Mouse (Mus musculus) ES-E14 (cell line): ENCODE measurements around the gene Ptprn2. TPM values are rescaled to one million over a fixed set of nuclear protein-coding genes. Genes with fewer than 3 reads are reported as not detected.

Experiments
- DNase-seq: peaks from one replicate; pipeline ENCODE4 v3.0.0-alpha.2; 2013; ENCODE audit warnings: low read depth, low spot score
- H3K27ac ChIP-seq: 2 replicates; pipeline ENCODE4 v1.5.1; 2012; ENCODE audit warnings: low read depth, mild to moderate bottlenecking, low read length, moderate library complexity, mixed read lengths; ENCODE audit not compliant: poor library complexity, insufficient read depth, severe bottlenecking
- H3K36me3 ChIP-seq: 2 replicates; pipeline ENCODE4 v1.6.1; 2012; ENCODE audit warnings: mild to moderate bottlenecking, low read length, moderate library complexity, mixed read lengths; ENCODE audit not compliant: control insufficient read depth, poor library complexity, insufficient read depth, severe bottlenecking
- H3K4me1 ChIP-seq, 2 experiments: fragments of 150-350 bp in 1 of 2; sonication (generic) in 1 of 2; 2 replicates each; pipeline ENCODE4 v1.6.1; 2012; ENCODE audit warnings: low read length in 2 of 2, mild to moderate bottlenecking in 1 of 2, mixed read lengths in 1 of 2; ENCODE audit not compliant: control insufficient read depth in 2 of 2, insufficient read depth in 2 of 2, poor library complexity in 1 of 2
- H3K4me3 ChIP-seq, 2 experiments: fragments of 150-350 bp in 1 of 2; sonication (generic) in 1 of 2; 2 replicates each; pipeline ENCODE4 v1.5.1; 2012; ENCODE audit warnings: low read length in 2 of 2, low read depth in 1 of 2, mild to moderate bottlenecking in 1 of 2, mixed read lengths in 1 of 2; ENCODE audit not compliant: insufficient read depth in 1 of 2, poor library complexity in 1 of 2, severe bottlenecking in 1 of 2
- H3K9ac ChIP-seq: 2 replicates; pipeline ENCODE4 v1.6.1; 2012; ENCODE audit warnings: low read depth, mild to moderate bottlenecking, low read length, mixed read lengths; ENCODE audit not compliant: poor library complexity, insufficient read depth, severe bottlenecking
- H3K9me3 ChIP-seq: fragments of 150-350 bp; sonication (generic); 2 replicates; pipeline ENCODE4 v1.6.1; 2012; ENCODE audit warnings: low read depth, mild to moderate bottlenecking, low read length; ENCODE audit not compliant: control insufficient read depth, insufficient read depth
- CHD2 ChIP-seq: IDR thresholded peaks from 2 replicates; pipeline ENCODE4 v1.6.1; 2014; ENCODE audit warnings: mild to moderate bottlenecking, low read depth, low read length, inconsistent platforms
- HCFC1 ChIP-seq: IDR thresholded peaks from 2 replicates; pipeline ENCODE4 v1.6.1; 2012; ENCODE audit warnings: low read length, inconsistent platforms, borderline replicate concordance; ENCODE audit not compliant: insufficient read depth
- MAFK ChIP-seq: IDR thresholded peaks from 2 replicates; pipeline ENCODE4 v1.6.1; 2014; ENCODE audit warnings: mild to moderate bottlenecking, low read depth, low read length, inconsistent platforms; ENCODE audit not compliant: insufficient read depth
- ZC3H11A ChIP-seq: IDR thresholded peaks from 2 replicates; pipeline ENCODE4 v1.6.1; 2012; ENCODE audit warnings: low read depth, mild to moderate bottlenecking, inconsistent platforms, low read length, borderline replicate concordance
- ZNF384 ChIP-seq: IDR thresholded peaks from 2 replicates; pipeline ENCODE4 v1.6.1; 2012; ENCODE audit warnings: low read depth, low read length, inconsistent platforms
- in situ Hi-C, 2 experiments: fragments of 600-800 bp; cut with MboI; formaldehyde crosslinking; loops; one replicate each; pipeline ENCODE4 v1.15.1; 2025; ENCODE audit warnings: low sequenced_read_pairs in 2 of 2, inconsistent platforms in 1 of 2; ENCODE audit not compliant: unreplicated experiment in 2 of 2
- total RNA-seq: library from RNA; depleted of rRNA; stranded (reverse); fragments of 300-350 nt; gene quantifications from 2 replicates; pipeline ENCODE4 v1.2.3, GENCODE M21; 2012

The Ptprn2 gene
- total RNA-seq, 1 experiment, result 0.40 TPM

- Histone ChIP-seq H3K4me3 (no peak overlapping the region), H3K9me3 (no peaks in the 10 kb centered on the region), H3K36me3 (no peaks in the 10 kb centered on the region), H3K27ac (no peak overlapping the region), H3K4me1 (peaks cover 0 to 4% of the 10 kb centered on the region in 2 experiments; a peak in 1 of 4 replicates), H3K9ac (no peak overlapping the region)
- DNase-seq, result no peak
- in situ Hi-C loops, result no loop called here
- no peak for TF ChIP-seq MAFK
- TF ChIP-seq ZC3H11A, result no peak
- TF ChIP-seq CHD2, result no peak
- no peak for TF ChIP-seq ZNF384
- no peak for TF ChIP-seq HCFC1
Observed at GRCm38 (mm10) chr12:117236020-117236734, 750.7 kb downstream of the Ptprn2 start.

DNA sequence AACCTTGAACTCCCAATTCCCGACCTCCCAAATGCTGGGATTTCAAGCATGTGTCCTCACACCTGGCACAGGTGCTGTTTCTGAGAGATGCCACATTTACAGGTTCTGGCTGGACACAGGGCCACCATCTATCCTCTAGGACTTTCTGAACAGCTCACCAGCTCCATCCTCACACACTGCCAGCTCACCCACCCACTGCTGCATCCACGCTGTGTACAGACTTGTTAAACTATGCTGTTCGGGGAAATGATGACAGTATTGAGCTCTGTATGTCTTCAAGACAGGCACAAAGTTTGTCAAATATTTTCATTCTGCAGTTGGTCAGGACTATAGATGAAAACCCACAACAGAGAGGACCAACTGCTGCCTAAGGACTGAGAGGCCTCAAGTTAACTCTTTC, 751.5 kb downstream of the Ptprn2 start:
- in situ Hi-C loops, result no loop called here
- TF ChIP-seq ZNF384 (no peak), CHD2 (no peak), MAFK (no peak), HCFC1 (no peak), ZC3H11A (no peak)
- no peaks in the 10 kb centered on the region for H3K36me3 ChIP-seq

GRCm38 (mm10) chr12:117239927-117240715, 754.6 kb downstream of the Ptprn2 start:
- peaks cover 0 to 4% of the 10 kb centered on the region in 2 experiments; a peak in 1 of 4 replicates for H3K4me1 ChIP-seq
- DNase-seq, result peak; percentile 28
- no peak for TF ChIP-seq HCFC1
- TF ChIP-seq CHD2, result no peak
- TF ChIP-seq ZC3H11A, result no peak
- TF ChIP-seq ZNF384, result no peak
- no peak for TF ChIP-seq MAFK
- in situ Hi-C loops, result no loop called here
- H3K4me3 ChIP-seq, result no peak overlapping the region
- H3K9ac ChIP-seq, result no peak overlapping the region
- H3K9me3 ChIP-seq, result no peaks in the 10 kb centered on the region
- no peaks in the 10 kb centered on the region for H3K36me3 ChIP-seq
- no peak overlapping the region for H3K27ac ChIP-seq

More for the DNA sequence above, 751.5 kb downstream of the Ptprn2 start:
- no peaks in the 10 kb centered on the region for H3K9me3 ChIP-seq
- H3K9ac ChIP-seq, result no peak overlapping the region
- no peak for DNase-seq
- no peak overlapping the region for H3K27ac ChIP-seq
- H3K4me3 ChIP-seq, result no peak overlapping the region
- H3K4me1 ChIP-seq, result peaks cover 0 to 4% of the 10 kb centered on the region in 2 experiments; a peak in 1 of 4 replicates

DNA sequence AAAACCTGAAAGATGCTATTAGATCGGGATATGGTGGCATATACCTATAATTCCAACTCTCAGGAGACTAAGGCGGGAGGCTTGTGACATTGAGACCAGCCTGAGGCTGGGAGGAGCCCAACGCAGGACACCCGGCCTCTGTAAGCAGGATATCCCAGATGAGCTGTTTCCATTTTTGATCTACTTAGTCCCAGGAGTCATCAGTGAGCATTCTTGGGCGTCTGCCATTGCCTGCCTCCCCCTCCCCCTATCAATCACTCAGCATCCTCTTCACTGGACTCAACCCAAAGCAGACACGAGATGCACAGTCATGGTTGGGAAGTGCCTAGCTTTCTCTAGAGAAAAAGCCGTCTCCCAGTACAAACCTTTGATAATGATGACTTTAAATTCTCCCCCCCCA, 756.7 kb downstream of the Ptprn2 start:
- no peak overlapping the region for H3K27ac ChIP-seq
- DNase-seq, result no peak
- H3K36me3 ChIP-seq, result no peaks in the 10 kb centered on the region
- no peak overlapping the region for H3K9ac ChIP-seq
- TF ChIP-seq ZNF384, result no peak
- H3K4me1 ChIP-seq, result peaks cover 0 to 4% of the 10 kb centered on the region in 2 experiments; a peak in 1 of 4 replicates
- H3K4me3 ChIP-seq, result no peak overlapping the region
- H3K9me3 ChIP-seq, result no peaks in the 10 kb centered on the region
- in situ Hi-C loops, result no loop called here

DNA sequence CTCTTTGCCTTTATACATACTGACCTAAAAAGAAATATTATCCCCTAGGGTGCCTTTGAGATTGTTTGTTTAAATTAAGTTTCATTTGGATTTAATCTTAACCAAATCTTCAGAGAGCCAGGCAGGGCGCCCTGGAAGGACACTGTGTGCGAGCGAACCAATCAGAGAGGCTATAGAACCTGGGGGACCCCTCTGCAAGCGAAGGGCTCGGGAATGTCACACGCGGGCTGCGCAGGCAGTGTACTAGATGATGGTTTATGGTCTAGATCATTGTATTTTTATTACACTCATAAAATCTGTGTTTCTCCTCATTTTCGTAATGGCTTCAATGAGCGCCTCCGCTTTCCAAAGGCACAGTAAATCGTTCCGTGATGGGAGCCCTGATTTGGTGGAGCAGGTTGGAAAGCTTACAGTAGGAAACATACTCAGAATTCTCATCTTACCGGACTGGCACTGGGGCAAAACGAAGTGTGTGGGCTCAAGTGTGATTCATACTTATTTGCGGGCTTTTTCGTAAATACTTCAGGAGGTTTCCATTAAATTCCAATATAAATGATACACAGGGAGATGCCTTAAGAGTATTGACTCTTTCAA, 760.5 kb downstream of the Ptprn2 start:
- Histone ChIP-seq H3K27ac (no peak overlapping the region), H3K36me3 (no peaks in the 10 kb centered on the region), H3K9me3 (no peaks in the 10 kb centered on the region), H3K9ac (no peak overlapping the region), H3K4me1 (no peaks in the 10 kb centered on the region; a peak in 1 of 4 replicates), H3K4me3 (no peak overlapping the region)
- in situ Hi-C loops, result no loop called here
- DNase-seq, result no peak
- no peak for TF ChIP-seq ZNF384
- TF ChIP-seq HCFC1, result no peak
- TF ChIP-seq MAFK, result no peak
- no peak for TF ChIP-seq ZC3H11A
- no peak for TF ChIP-seq CHD2
